Comparison of ENCODE assay signal across 9 mouse cellular contexts in genomic region chr3:33308212-33308611, GRCm38 (mm10).
A peak's percentile ranks its signal among the peaks of the same experiment; 100 is the strongest.
DNase-seq lines count a peak whose midpoint lies in the region; ATAC-seq and TF ChIP-seq lines count a peak whose summit lies in the region.
"Had no signal": no experiment of that assay in that cellular context is flagged by ENCODE, and none has a peak within 500 bp of the region (broad histone marks: within the 10 kb centered on the region; RNA-seq: fewer than 3 reads in every experiment).

No protein-coding gene starts in this region.

- WGBS in liver, embryonic 14.5 days (ENCODE audit: insufficient replicate concordance): 14% methylated on average over 2 of the region's 2 CpGs
- 18% methylated on average over 2 of the region's 2 CpGs for WGBS in liver, embryonic 12.5 days (ENCODE audit: insufficient replicate concordance)

- no peak overlapping the region for H3K27ac ChIP-seq in liver, embryonic 14.5 days
- H3K27ac ChIP-seq in liver, embryonic 12.5 days: no peak overlapping the region

- intact Hi-C loops in gastrocnemius, postnatal 36 days (cut with DNase I): no loop called here

- no peak overlapping the region for H3K4me3 ChIP-seq in liver, embryonic 14.5 days (ENCODE audit: insufficient read depth in 1 of 2, low read depth in 2 of 2, low read length in 2 of 2)
- no peak overlapping the region for H3K4me3 ChIP-seq in liver, embryonic 12.5 days
- H3K4me3 ChIP-seq: megakaryocyte, embryonic 14.5 days had no signal

- peak; percentile 38 for ATAC-seq in frontal cortex, adult (ENCODE audit: low TSS enrichment)
- ATAC-seq in liver, embryonic 14.5 days (ENCODE audit: insufficient read depth): no peak
- no peak for ATAC-seq in liver, embryonic 12.5 days

- no peaks in the 10 kb centered on the region for H3K9me3 ChIP-seq in liver, embryonic 14.5 days (ENCODE audit: control insufficient read depth, low read length)
- no peaks in the 10 kb centered on the region for H3K9me3 ChIP-seq in liver, embryonic 12.5 days (replicated peaks)
- H3K9me3 ChIP-seq: megakaryocyte, embryonic 14.5 days had no signal

- H3K4me1 ChIP-seq in liver, embryonic 14.5 days (replicated peaks; ENCODE audit: control insufficient read depth in 2 of 2, insufficient read depth in 2 of 2, low read length in 1 of 2): no peaks in the 10 kb centered on the region
- no peaks in the 10 kb centered on the region for H3K4me1 ChIP-seq in liver, embryonic 12.5 days
- H3K4me1 ChIP-seq: megakaryocyte, embryonic 14.5 days had no signal

- no peak overlapping the region for H3K9ac ChIP-seq in liver, embryonic 14.5 days (replicated peaks)
- H3K9ac ChIP-seq in liver, embryonic 12.5 days: no peak overlapping the region

- no peak for DNase-seq in frontal cortex, postnatal 10 days (ENCODE audit: low spot score in 2 of 2)
- DNase-seq in liver, embryonic 14.5 days (ENCODE audit: low read depth in 3 of 3, low spot score in 3 of 3): no peak
- peak; percentile 42 for DNase-seq in adrenal gland, postnatal 14 days
- DNase-seq in lung, postnatal 36 days: peak; percentile 1
- no peak for DNase-seq in gastrocnemius, postnatal 25 days
- no peak for DNase-seq in gastrocnemius, postnatal 36 days

- H3K27me3 ChIP-seq in liver, embryonic 14.5 days (ENCODE audit: control insufficient read depth, insufficient read depth, low read length): no peaks in the 10 kb centered on the region
- H3K27me3 ChIP-seq in liver, embryonic 12.5 days (replicated peaks): no peaks in the 10 kb centered on the region
- H3K27me3 ChIP-seq: megakaryocyte, embryonic 14.5 days had no signal

- peak; percentile 42 for TF ChIP-seq CTCF in liver, embryonic 14.5 days (IDR thresholded peaks at IDR 0.05; ENCODE audit: low read depth)

- no peak for TF ChIP-seq EP300 in liver, embryonic 14.5 days (IDR thresholded peaks at IDR 0.05; ENCODE audit: low read depth)

- H3K4me2 ChIP-seq in liver, embryonic 14.5 days (ENCODE audit: low read depth): no peak overlapping the region
- no peak overlapping the region for H3K4me2 ChIP-seq in liver, embryonic 12.5 days

- H3K36me3 ChIP-seq in liver, embryonic 14.5 days (replicated peaks; ENCODE audit: control insufficient read depth, insufficient read depth, low read depth): no peaks in the 10 kb centered on the region
- H3K36me3 ChIP-seq in liver, embryonic 12.5 days: no peaks in the 10 kb centered on the region

Comparison
In these comparisons a context has a peak if more than half of its experiments do, and no peak if none do; other contexts are left out.
1. DNase-seq: peak in adrenal gland, postnatal 14 days (single experiment) and lung, postnatal 36 days (single experiment); none in frontal cortex, postnatal 10 days (0 of 2), liver, embryonic 14.5 days (0 of 3), gastrocnemius, postnatal 25 days (single experiment) and gastrocnemius, postnatal 36 days (0 of 2).